Mouse (Mus musculus) adrenal gland, adult 18-20 months (tissue): ENCODE results near the gene Tmem150c. TPM values are rescaled to one million over a fixed set of nuclear protein-coding genes. Genes with fewer than 3 reads are reported as not detected.

Experiments
- DNase-seq, 2 experiments: peaks; one replicate each; pipeline ENCODE4 v3.0.0; 2021 to 2022; ENCODE audit warnings: low spot score in 2 of 2
- total RNA-seq, 2 experiments: library from RNA; stranded (reverse); gene quantifications; 1 replicate in 1 of 2; 2 replicates in 1 of 2; pipeline ENCODE4 v1.2.3; 2021

Gene Tmem150c
- total RNA-seq, 2 experiments from 2014 or later = 7.5 to 18.3 TPM

GRCm38 (mm10) chr5:100172104-100172503 lies 12.5 kb upstream of the Tmem150c start:
- DNase-seq = no peak

DNA sequence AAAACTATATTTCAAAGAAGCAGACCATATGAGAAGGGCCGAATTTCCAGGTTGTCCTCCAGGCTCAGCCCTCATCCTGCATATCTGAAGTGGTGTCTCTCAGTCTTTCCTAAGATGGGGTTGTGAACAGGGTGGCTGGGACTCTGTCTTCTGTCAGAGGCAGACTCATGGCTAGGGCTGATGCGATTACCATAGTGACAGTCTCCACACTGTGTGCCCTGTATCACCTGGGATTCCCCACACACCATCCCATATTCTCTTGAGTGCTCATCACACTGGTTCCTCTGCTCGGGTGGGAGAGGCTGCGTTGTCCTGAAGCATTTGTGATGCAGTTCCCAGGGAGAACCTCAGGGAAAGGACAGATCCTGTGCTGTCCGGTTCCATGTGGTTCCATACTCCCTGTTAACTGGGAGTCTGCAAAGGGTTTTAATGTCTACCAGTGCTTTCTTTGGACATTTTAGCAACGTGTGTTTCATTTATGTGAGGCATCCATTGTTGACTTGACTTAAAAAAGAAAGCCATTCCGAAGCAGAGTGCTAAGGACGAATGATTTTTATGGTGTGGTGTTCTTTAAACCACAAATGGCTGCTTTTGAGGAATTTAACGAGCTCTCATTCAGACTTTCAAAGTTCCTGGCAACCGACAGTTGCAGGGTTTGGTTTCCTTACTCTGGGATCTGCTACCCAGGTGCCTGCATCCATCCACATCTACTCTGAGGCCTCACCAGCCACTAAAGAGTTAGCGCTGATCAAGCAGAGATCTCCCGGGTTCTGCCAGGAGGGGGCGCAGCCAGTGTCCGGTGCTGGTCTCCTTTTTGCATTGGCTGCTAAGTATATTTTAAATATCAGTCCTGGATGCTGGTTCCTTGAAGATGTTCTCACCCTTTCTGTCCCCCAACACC lies 7.2 kb upstream of the Tmem150c start:
- DNase-seq = peak; percentile 58 to 59

GRCm38 (mm10) chr5:100163368-100163767 lies 3.8 kb upstream of the Tmem150c start:
- DNase-seq = no peak

GRCm38 (mm10) chr5:100162857-100163256 lies 3.2 kb upstream of the Tmem150c start:
- no peak for DNase-seq

GRCm38 (mm10) chr5:100162053-100162452 lies 2.4 kb upstream of the Tmem150c start:
- DNase-seq = no peak

- DNase-seq = peak; percentile 39 to 44
Observed at GRCm38 (mm10) chr5:100158791-100159637, 594 bp downstream of the Tmem150c start.

DNA sequence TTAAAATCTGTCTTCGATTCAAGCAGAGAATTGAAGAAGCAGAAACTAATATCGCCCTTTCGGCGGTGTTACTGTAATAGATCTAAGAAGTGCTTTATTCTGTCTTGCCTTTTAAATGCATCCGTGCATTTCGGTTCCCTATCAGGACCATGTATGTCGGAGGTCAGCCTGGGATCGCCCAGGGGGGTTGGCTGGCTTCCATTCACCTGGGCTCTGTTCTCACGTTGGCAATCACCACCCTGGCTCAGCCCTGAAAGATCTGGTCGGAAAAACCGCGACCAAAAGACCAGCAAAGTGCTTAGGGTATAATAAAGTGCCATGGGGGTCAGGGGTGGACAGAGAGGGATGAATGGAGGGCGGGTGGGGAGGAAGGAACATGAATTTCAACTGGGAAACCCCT lies 1.3 kb downstream of the Tmem150c start:
- no peak for DNase-seq

GRCm38 (mm10) chr5:100155646-100156045 lies 4.0 kb downstream of the Tmem150c start:
- DNase-seq = no peak

DNA sequence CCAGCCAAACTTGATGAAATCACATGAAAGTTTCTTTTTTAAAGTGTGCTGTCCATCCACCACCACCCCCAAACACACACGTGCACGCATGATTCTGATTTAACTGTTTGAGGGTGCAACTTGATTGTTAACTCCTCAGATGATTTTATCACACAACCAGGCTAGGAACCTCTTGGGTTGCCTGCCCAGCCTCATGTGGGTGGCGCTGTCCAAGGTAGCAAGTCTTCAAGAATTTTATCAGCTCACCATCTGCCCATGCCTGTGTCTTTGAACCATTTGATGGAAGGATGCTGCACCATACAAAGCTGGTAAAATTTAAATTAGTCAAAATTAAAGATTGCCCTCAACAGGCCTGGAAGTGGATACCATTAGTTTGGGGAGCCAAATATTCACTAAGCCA lies 9.6 kb downstream of the Tmem150c start:
- no peak for DNase-seq

- DNase-seq = no peak
Observed at GRCm38 (mm10) chr5:100144836-100145235, 14.8 kb downstream of the Tmem150c start.

DNA sequence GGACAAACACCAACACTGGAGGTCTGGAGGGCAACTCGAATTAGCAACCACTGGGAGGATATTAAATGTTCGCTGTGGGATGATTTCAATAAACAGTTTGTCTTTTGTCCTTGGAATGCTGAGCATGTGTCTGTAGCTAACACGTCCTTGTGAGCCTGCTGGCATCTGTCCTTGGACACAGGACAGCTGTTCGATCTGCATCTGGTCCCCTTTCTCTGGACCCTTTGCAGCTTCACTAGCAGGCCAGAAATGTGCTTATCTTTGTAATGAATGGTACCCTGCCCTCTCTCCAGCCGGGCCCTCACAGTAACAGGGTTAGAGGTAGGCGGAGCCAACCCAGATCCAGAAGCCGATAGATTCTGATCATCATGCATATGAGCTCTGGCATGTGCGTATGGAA lies 32.3 kb downstream of the Tmem150c start:
- DNase-seq = no peak

GRCm38 (mm10) chr5:100125409-100126123 lies 34.0 kb downstream of the Tmem150c start:
- DNase-seq = no peak

- no peak for DNase-seq
Observed at GRCm38 (mm10) chr5:100124530-100124929, 35.1 kb downstream of the Tmem150c start.

GRCm38 (mm10) chr5:100123283-100123682 lies 36.3 kb downstream of the Tmem150c start:
- DNase-seq = no peak

GRCm38 (mm10) chr5:100121170-100121569 lies 38.4 kb downstream of the Tmem150c start:
- DNase-seq = no peak

- DNase-seq = no peak
Observed at GRCm38 (mm10) chr5:100120711-100121141, 38.9 kb downstream of the Tmem150c start.

DNA sequence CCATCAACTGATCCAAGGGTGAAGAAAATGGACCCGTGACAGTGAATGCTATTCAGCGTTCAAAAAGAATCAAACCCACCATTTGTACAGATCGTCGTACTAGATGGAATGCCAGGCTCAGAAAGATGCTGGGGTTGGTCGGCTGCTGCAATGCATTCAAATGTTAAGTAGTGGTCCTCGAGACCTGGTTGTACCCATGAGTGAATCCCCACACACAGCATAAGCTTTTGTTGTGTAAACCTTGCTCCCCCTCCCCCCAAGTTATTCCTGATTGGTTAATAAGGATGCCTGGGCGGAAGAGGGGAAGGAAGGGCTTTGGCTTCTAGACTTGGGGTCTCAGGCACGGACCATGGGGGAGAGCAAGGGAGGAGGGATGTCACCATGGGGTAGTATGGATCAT lies 40.3 kb downstream of the Tmem150c start:
- DNase-seq = no peak

DNA sequence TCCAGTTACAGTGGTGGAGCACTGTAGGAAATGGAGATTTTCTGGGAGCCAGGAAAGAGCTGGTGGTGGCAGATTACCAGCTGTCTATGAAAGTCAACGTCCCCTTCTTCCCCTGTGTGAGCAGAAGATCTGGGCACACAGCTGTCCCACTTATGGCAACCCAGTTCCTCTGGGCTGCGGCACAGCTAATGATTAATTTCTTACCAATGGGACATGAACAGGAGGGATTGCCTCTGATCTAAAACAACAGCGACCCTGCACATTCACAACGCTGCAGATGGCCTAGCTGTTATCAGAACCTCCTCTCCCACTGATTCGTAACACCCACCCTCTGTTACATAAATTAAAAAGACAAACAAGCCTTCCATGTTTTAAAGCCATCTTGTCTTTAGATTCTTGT lies 46.2 kb downstream of the Tmem150c start:
- no peak for DNase-seq

GRCm38 (mm10) chr5:100110581-100110980 lies 49.0 kb downstream of the Tmem150c start:
- no peak for DNase-seq

GRCm38 (mm10) chr5:100109543-100110282 lies 49.9 kb downstream of the Tmem150c start:
- DNase-seq = no peak

DNA sequence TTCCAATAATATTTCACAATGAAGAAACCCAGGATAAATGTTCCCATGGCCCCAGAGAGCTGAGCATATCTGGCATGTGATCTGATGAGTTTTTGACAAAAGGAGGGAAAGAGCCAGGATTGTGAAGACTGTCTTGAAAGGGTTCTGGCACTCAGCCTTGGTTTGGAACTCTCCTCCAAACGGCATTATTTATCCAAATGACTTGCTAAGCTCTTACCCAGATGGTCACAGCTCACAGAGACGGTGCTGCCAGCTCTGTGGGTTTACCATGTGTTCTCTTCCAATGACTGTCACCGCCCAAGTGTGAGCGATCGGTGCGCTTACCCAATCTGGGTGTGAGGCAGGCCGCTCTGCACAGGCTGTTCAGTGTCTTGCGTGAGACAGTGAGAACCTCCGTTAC lies 50.7 kb downstream of the Tmem150c start:
- DNase-seq = no peak
